Mouse (Mus musculus) liver (tissue): ENCODE measurements at regions not wholly inside any gene's neighbourhood (a gene's known extent, or its start where the extent isn't known, plus 50 kb on each side); places are given as distances from the start of the nearest gene placed in this dataset.
"Not testable (repeated sequence)": the region's sequence is repeated elsewhere in the genome, so short reads cannot be mapped to it uniquely, and the experiment has no call there.

Experiments
- DNase-seq: peaks from one replicate; pipeline ENCODE4 v3.0.0-alpha.2; 2020; ENCODE audit warnings: mixed read lengths

DNA sequence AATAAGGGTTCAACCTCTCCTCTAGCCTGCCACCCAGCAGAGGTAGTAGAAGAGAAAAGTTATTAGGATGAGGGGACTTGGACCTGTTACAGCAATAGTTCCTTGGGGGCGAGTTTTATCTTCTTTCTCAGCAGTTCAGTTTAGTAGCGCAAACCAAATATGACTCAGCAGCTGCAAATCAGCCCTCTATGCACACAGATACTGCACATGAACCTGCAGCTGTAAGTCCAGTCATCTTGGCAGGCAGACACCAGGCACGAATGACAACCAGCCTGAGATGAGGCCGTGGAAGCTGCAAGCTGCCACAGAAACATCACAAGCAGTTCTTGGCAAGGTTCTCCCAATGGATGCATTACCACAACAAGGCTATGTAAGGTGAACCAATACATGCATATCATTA is 327.0 kb upstream of the Akr1e1 start:
- no peak for DNase-seq

DNA sequence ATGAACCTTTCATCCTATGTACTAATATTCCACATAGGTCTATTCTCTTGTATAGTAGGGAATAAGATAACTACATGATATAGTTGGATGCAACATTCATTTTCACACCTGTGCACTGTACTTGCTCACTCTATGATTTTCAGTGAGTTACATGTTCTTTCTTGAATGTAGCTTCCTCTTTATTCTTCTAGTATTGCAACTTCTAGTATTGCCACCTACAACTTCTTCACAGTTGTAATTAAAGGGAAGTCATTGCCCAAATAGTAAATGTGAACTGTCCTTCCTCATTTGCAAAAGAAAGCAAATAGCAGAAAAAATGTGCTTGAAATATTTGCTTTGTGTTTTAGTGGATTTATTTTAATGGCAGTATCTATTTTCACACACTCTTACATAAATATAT is 330.9 kb upstream of the Akr1e1 start:
- DNase-seq, result no peak

DNA sequence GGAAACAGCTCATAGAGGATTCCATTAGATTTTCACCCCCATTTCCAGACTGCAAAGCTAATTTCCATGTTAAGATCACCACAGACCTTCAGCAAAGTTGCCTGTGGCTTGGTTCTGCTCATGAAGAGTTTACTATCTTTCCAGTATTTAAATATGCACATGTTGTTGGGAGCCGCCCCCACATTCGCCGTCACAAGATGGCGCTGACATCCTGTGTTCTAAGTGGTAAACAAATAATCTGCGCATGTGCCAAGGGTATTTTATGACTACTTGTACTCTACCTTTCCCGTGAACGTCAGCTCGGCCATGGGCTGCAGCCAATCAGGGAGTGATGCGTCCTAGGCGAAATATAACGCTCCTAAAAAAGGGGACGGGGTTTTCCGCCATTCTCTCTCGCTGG is 333.5 kb upstream of the Akr1e1 start:
- DNase-seq, result peak; percentile 5

DNA sequence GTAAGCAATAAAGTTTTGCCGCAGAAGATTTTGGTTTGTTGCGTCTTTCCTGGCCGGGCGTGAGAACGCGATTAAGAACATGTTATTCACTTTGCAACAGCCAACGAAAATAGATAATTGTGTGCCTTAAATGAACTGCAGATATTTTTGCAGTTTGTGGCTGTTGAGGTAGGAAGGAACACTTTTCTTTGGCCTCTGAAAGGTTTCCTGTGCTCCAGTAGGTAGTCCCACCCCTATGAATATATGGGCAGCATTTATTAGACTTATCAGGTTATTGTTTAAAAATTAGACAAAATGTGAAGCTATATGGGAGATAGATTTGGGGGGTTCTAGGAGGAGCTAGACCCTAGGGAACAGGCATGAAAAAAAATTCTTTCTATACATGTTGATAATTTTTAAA is 334.1 kb upstream of the Akr1e1 start:
- no peak for DNase-seq

DNA sequence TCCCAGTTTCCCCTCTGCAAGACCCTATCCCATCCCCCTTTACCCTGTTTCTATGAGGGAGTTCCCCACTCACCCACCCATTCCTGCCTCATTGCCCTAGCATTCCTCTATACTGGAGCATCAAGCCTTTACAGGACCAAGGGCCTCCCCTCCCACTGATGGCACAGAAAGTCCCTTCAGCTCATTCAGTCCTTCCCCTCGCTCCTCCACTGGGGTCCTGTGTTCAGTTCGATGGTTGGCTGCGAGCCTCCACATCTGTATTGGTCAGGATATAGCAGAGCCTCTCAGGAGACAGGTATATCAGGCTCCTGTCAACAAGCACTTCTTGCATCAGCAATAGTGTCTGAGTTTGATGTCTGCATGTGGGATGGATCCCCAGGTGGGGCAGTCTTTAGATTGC is 346.4 kb upstream of the Akr1e1 start:
- DNase-seq, result no peak

DNA sequence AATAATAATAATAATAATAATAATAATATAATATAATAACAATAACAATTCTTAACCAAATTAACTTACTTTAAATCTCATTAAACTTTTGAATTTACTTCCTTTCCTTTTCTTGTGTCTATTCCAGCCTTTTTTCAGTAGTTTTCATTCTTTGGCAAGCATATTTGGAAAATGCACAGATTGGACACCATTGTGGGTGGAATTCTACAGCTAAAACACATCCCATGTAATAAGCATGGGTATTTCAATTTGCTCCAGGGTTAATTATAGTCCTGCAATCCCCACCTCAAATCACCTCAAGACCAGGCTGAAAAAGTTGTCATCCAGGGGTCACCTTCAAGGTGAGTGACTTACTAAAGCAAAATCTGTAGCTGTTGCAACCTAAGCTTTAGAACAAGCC is 355.9 kb upstream of the Akr1e1 start:
- DNase-seq, result no peak

DNA sequence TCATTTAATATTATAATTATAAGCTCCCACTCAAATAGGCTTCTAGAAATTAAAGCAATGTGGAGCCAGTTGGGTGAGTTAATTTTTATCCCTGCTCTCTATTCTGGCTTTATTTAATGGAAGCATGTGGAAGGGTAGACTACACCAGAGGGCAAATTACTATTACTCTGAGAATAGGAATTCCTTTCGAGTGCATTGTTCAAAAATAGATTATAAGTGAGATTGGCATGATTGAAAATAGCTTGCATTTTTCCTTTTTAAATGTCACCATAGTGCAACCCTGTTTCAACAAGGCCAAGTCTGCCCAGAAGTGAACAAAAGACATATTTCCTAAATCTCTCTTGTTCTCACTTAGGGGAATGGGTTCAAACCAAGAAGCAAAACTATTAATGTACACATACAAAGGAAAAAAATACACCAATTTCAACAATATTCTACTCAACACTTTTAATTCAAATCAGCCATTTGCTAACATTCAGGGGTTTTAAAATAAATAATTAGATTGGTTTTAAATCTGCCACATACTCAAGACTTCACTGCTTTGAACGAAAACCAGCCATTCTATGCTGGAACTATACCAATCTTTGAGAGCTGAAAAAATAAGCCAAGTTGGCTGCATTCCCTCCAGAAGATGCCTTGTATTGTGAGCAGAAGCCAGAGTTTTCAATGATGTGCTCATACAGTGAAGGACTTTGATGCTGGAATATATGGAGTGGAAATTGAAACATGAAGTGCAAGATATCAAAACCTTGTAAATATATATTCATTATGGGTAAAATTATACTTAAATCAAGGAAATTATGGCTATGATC is 361.3 kb upstream of the Akr1e1 start:
- DNase-seq, result no peak

DNA sequence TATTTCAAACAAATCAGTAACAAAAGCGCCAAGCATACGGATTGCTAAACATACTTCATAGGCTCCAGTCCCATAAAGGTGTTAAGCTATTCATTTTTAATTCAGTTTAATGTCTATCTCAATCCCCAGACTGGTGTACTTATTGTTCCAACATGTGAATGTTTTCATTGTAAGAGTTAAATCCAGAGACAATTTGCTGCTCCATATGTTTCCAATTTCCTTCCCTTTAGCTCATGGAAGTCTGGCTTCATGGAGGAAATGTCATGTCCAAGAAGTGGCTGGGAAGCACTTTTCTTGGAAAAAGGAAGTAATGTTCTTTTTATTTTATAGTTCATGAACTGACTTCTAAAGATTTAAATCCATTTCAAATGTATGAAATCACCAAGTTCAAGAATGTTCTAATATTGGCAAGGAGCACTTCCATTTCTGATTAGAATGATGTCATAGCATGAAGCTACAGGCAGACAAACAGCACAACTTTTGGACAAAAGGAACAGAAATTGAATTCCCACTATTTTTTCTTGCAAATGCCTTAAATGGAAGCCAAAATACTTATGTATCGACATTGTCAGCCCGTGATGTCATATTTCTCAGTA is 362.6 kb upstream of the Akr1e1 start:
- no peak for DNase-seq

DNA sequence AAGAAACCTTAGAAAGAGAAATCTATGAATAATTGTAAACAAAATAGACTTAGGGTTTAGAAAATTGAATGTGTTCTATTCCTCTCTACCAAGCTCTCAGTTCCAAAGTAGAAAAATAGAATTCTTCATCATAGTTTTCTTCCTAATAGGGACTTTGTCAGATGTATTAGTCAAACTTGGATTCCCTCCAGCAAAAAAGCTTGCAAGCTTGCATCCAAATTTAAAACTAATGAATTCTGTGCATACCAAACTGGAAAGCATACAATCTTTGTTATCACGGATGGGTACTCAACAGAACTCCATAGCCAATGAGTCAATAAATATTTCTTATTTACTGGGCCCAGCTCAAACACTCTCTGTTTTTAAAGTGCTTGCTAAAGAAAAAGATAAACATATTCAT is 383.9 kb upstream of the Akr1e1 start:
- no peak for DNase-seq

DNA sequence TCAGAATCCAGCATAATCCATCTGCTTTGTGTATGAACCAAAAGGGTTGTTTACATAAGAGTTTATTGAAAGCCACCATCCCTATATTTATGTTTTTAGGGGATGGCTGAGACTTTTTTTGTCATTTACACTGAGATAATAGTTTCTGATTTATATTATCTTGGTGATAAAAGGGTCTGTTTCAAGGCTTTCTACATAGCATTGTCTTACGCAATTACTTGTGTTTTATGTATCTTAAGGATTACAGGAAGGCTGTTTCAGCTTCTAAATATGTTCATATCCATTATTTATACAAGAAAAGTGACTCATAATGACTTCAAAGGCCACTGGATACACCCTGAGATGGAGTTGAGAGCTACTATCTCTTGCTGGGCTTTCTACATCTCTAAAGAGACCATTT is 399.3 kb upstream of the Akr1e1 start:
- no peak for DNase-seq

DNA sequence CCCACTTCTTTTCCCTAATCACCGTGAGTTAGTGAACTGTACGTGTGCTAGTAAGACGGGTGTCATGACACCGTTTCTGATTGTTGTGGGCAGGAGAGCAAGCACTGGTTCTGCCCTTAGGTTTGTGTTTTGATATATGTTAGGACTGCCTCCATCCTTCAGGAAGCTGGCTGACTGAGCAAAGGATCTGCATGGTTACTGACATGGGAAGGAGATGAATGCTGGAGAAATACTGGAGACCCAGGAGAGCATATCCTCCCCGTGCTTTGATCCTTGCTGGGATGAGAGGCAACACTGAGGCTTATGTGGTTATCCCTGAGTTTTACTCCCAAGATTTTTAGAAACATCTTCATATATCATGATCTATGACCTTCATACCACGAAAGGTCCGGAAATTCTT is 413.5 kb upstream of the Akr1e1 start:
- DNase-seq, result no peak

DNA sequence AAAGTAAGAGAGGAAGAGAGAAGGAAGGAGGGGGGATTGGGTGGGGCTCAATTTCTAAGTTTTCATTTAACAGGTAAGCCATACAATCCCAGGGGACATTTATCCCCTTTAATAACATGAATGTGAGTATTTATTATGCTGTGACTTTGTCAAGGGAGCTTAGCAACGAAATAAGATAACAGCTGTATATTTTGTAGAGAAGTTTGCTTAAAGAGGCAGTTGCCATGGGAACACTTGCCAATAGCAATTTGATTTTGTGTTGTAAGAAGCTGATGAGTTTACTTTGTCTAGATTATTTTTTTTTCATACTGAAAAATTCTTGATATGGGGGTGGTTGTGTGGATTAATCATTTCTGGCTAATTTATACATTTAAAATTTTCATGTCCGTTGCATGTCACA is 450.9 kb upstream of the Akr1e1 start:
- DNase-seq, result no peak

DNA sequence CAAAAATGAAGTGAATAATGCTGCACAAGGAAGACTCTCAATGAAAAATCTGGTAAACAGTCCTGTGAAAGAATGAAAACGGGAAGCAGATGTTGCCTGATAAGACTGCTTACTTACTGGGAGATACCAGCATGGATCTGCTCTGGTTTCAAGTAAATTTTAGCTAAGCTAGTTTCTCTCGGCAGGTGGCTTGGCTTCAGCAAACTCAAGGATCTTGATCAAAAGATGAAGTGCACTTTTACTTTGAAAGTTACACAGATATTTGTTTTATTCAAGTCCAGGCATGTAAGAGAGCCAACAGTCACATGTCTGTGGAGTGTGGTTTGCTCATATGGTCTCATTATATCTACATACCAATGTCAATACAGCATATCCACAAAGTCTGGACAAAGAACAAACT is 451.5 kb upstream of the Akr1e1 start:
- DNase-seq, result no peak

DNA sequence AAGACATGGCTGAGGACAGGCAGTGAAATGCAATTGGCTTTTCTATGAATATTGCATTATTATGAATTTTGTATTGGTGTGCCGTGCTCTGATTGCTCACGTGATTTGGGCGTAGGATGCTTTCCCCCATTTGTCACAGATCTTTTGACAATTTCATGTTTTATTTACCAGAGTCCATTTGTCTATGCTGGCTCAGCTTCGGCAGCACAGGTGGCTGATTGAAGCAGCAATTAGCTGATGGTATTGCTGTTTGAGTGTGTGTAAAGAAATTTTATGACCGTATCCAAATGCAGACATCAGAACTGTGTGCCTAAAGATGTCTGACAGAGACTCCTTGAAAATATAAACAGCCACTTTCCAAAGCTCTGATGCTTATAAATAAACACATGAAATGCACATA is 498.5 kb upstream of the Akr1e1 start:
- DNase-seq, result no peak

DNA sequence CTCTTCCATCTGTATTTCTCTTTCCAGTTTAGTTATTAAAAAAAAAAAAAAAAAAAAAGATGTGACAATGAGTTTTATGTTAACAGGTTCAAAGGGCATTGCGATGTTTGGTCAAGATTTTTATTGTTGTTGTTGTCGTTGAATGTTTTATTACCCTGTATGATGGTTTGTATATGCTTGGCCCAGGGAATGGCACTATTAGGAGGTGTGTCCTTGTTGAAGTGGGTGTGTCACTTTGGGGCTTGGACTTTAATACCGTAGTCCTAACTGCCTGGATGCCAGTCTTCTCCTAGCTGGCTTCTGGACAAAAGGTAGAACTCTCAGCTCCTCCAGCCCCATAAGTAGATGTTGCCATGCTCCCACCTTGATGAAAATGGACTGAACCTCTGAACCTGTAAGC is 545.9 kb upstream of the Akr1e1 start:
- DNase-seq, result no peak

DNA sequence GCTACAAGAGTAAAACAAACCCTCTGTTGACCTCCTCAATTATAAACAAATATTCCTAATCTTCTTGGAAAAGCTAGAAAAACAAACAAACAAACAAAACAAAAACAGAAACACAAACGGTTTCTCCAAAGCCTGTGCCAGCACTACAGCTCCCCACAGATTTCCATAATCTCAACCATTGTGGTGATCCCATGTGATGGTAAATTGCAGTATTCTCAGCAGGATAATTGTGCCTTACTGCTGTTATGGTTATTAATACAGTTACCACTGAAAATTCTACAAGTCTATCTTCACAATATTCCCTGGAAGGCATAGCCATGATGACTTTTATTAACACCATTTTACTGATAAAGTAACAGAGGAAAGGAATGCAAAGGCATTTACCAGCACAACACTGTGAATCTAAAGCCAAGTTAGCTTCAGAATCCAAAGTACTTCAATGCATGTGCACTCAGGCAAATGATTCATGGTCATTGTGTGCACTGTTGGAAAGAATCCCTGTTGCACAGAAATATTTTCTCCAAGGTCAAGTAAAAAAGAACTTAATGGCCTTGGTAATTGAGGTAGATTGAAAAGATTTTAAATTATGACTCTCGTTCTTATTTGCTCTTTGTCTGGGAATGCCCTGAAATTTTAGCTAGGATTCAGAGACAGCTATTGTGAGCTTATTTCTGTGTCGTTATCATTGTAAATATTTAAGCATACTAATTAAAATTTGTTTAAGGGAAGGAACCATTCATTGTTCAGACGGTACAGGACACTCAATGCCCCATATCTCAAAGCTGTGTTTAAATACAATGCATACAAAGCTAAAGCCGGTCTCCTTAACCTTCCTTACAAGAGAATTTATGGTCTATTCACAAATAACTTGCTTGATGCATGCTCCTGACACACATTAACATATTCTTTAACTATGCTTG is 551.1 kb upstream of the Akr1e1 start:
- DNase-seq, result no peak

DNA sequence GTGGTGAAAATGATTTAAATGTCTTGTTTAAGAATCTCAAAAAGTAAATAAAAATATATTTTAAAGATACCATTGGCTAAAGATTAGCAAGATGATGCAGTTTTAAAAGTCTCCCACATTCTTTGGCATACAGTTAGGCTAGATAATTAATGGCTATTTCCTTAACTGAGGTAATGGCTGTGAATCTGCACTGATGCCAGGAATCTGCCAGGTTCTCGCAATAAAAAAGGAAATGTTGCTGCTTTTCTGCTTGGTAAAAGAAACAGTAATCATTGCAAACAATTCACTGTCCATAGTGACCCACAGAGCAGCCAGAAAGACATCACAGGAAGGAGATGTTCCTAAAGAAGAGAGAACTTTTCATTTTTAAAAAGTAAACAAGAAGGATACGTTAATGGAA is 557.7 kb upstream of the Akr1e1 start:
- DNase-seq, result no peak

DNA sequence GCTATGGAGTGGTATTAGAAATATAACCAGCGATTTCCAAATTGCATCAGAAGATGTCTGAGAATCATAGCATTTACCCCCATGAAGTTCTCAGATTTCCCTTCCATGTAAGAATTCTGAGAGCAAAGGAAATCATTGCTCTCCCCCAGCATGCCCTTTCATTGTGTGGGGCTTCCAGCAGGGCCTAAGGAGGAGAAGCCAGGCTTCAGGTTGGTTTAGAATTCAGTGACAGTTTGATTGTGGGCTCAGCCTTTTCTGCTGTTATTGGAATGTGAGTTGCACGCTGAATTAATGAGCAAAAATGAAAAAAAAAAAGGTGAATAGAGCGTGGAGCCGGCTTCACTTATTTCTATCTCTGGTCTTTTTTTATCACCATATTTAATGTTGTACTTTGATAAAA is 570.0 kb upstream of the Akr1e1 start:
- no peak for DNase-seq

DNA sequence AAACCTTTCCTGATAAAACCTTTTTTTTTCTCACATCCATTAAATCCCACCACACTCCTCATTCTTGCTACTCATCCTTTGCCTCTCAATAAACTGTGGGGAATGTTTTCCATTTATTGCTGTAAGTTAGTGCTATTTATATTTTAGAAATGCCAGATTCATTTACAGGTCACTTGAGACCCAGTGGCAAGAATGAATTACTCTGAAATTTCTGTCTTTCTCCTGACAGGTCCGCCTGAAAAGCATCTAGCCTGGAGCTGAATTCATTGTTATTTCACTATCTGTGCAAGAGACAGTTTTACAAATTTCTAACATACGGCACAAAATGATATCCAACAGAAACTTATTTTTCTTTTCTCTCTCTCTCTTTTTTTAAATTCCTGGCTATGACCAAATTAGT is 570.6 kb upstream of the Akr1e1 start:
- no peak for DNase-seq

DNA sequence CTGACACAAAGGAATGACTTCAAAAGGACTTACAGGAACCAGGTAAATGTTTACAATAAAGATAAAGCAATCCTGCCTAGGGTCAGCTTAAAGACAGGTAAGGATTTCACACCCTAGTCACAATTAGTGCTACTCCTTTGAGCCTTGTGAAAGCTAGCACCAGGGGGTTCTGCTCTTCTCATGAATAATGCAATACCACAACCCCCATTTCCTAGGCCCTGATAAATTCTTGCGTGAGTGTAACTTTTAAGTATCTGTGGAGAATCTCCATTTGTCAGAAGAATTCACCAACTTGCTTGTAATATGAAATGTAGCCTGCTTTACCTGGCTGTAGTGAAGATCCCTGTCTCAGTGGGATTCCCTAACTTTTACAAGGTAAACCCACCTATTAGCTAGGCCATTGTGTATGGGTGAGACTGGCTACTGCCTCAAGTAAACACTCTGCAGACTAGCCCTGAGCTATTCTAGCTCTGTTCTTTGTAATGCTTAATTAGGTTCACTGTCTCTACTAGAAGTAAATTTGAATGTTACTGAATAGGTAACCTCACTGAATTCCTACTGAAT is 576.3 kb upstream of the Akr1e1 start:
- DNase-seq, result not testable (repeated sequence)

DNA sequence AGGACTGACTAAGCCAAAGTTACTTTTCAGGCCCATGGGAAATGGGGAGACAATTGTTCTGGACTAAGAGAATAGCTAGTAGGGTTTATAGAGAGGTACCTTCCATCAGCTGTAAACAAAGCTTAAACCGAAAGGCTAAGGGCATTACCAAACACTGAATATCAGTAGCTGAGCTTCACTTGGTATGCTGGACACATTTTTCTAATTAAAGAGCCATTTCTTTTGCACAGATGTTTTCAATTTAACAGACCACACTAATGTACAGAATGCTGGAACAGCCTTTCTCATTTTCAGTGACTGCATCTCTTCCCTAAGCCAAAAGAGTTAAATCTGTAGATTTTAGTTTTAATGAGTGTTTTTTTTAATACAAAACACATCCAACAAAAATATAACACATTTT is 593.8 kb upstream of the Akr1e1 start:
- no peak for DNase-seq

DNA sequence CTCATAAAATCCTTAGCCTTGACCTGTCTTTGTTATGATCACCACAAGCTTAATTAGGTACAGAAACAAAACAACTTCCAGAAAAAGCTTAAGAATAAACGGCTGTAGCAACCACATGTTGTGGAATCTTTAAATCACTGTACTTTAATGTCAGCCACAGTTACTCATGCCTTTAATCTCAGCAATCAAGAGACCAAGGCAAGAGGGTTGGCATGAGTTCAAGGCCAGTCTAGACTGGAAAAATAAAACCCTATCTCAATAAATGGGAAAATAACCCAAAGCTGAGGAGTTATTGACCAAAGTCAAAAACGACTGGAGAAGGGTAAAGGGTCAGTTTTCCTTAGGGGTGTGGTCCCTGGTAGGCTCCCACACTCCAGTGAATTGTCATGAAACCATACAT is 595.2 kb upstream of the Akr1e1 start:
- DNase-seq, result no peak

DNA sequence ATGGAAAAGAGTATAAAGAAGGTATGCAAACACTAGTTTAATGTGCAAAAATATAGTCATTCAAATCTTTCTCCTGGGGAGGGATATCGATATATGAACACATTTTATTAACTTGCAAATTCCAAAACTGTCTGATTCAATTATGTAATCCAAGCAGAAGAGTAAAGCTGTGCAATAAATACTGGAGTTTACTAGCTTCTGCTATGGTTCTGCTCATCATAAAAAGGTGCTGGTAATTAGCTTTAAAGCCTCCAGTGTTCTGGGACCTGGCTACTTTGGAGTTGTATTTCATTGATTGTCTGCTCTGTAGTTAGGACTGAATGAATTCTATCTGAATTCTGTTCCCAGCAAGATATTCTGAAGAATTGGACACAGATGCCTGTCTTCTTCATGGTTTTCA is 602.7 kb upstream of the Akr1e1 start:
- no peak for DNase-seq

DNA sequence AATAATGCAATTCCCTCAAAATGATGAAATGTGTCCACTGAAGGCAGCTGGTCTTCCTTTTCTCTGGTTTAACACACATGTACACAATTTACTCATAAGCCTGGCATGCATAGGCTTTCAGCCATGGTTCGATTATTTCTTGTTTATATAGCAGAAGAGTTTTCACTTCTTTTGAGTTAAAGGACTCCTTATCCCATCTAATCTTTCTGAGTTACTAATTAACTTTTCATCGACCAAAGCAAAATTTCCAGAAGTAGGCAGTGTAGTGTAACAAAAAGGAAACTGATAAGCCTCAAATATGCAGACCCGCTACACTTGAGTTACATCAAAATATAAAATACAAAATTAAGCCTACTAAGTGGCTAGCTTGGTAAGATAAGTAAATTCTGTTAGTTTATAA is 620.5 kb upstream of the Akr1e1 start:
- DNase-seq, result no peak
